Mouse (Mus musculus) adrenal gland, adult (tissue): Measurements from ENCODE around the gene Sapcd1.
"Not testable (repeated sequence)": the region's sequence is repeated elsewhere in the genome, so short reads cannot be mapped to it uniquely, and the experiment has no call there.

ENCODE experiments used
- DNase-seq, 2 experiments: peaks; one replicate each; pipeline ENCODE4 v3.0.0; 2022 to 2023; ENCODE audit warnings: low spot score in 1 of 2; ENCODE audit not compliant: inconsistent age in 2 of 2

Sapcd1 gene

GRCm38 (mm10) chr17:35055691-35056495 is 28.1 kb upstream of the Sapcd1 start:
- DNase-seq, result no peak

GRCm38 (mm10) chr17:35052271-35052798 is 24.5 kb upstream of the Sapcd1 start:
- no peak for DNase-seq

- peak; percentile 86 to 91 for DNase-seq
Measured at GRCm38 (mm10) chr17:35051156-35052086, 23.6 kb upstream of the Sapcd1 start.

- peak; percentile 84 to 93 for DNase-seq
Measured at GRCm38 (mm10) chr17:35050126-35050750, 22.4 kb upstream of the Sapcd1 start.

- DNase-seq, result peak; percentile 58 to 73
Measured at GRCm38 (mm10) chr17:35049561-35050016, 21.8 kb upstream of the Sapcd1 start, which contains the start of gene Clic1. Gene Clic1, plus strand, starts transcription at chr17:35049966.

GRCm38 (mm10) chr17:35048932-35049440 is 21.2 kb upstream of the Sapcd1 start:
- no peak for DNase-seq

GRCm38 (mm10) chr17:35048149-35048931 is 20.5 kb upstream of the Sapcd1 start:
- DNase-seq, result peak in 1 of 2 experiments; percentile 44

- no peak for DNase-seq
Measured at GRCm38 (mm10) chr17:35047688-35048087, 19.9 kb upstream of the Sapcd1 start.

- peak; percentile 98 to 99 for DNase-seq
Measured at GRCm38 (mm10) chr17:35046681-35047455, 19.1 kb upstream of the Sapcd1 start, which contains the start of gene Msh5. Gene Msh5, minus strand, starts transcription at chr17:35046745.

GRCm38 (mm10) chr17:35045807-35046680 is 18.2 kb upstream of the Sapcd1 start:
- DNase-seq, result peak in 1 of 2 experiments; percentile 23

GRCm38 (mm10) chr17:35044904-35045806 is 17.3 kb upstream of the Sapcd1 start:
- no peak for DNase-seq

GRCm38 (mm10) chr17:35043794-35044193 is 16.0 kb upstream of the Sapcd1 start:
- no peak for DNase-seq

- DNase-seq, result no peak
Measured at GRCm38 (mm10) chr17:35039121-35039873, 11.5 kb upstream of the Sapcd1 start.

- DNase-seq, result no peak
Measured at GRCm38 (mm10) chr17:35034896-35035295, 7.1 kb upstream of the Sapcd1 start.

- not testable (repeated sequence) for DNase-seq
Measured at GRCm38 (mm10) chr17:35033703-35034102, 5.9 kb upstream of the Sapcd1 start.

- DNase-seq, result no peak
Measured at GRCm38 (mm10) chr17:35032323-35032870, 4.6 kb upstream of the Sapcd1 start.
